Mouse (Mus musculus) lung, postnatal 0 days (tissue): Measurements from ENCODE around the gene Xylt1.

Experiments used
- CTCF ChIP-seq: IDR thresholded peaks from 2 replicates; pipeline ENCODE4 v1.5.1; 2016; ENCODE audit warnings: antibody characterized with exemption, mild to moderate bottlenecking
- EP300 ChIP-seq: IDR thresholded peaks from 2 replicates; pipeline ENCODE4 v1.6.1; 2016; ENCODE audit warnings: antibody characterized with exemption, mild to moderate bottlenecking, control low read depth

GRCm38 (mm10) chr7:117487173-117487490 lies 106.4 kb downstream of the Xylt1 start:
- TF ChIP-seq CTCF, result no peak
- TF ChIP-seq EP300, result no peak
